Mouse (Mus musculus): ENCODE measurements around the gene Pdcd7. TPM values are rescaled to one million over a fixed set of nuclear protein-coding genes. Genes with fewer than 3 reads are reported as not detected.

Pdcd7 gene
- total RNA-seq, 4 experiments from 2014 or later: 18.6 to 23.1 (median 19.9) TPM

- peak; percentile 41 for DNase-seq
Measured at GRCm38 (mm10) chr9:65398279-65398678, 52.4 kb downstream of the Pdcd7 start, which contains the start of gene Rasl12. Rasl12 (plus strand) TSS chr9:65398506.

- DNase-seq: no peak
Measured at GRCm38 (mm10) chr9:65399934-65400333, 54.0 kb downstream of the Pdcd7 start.

GRCm38 (mm10) chr9:65404331-65405183, 58.7 kb downstream of the Pdcd7 start:
- DNase-seq: peak; percentile 79

- DNase-seq: no peak
Measured at GRCm38 (mm10) chr9:65405184-65405449, 59.2 kb downstream of the Pdcd7 start.

- DNase-seq: no peak
Measured at GRCm38 (mm10) chr9:65407327-65407726, 61.4 kb downstream of the Pdcd7 start.

- peak; percentile 68 for DNase-seq
Measured at GRCm38 (mm10) chr9:65407861-65408260, 62.0 kb downstream of the Pdcd7 start.

GRCm38 (mm10) chr9:65408871-65409295, 63.0 kb downstream of the Pdcd7 start:
- peak; percentile 32 for DNase-seq

Other genes with a start within 250 kb of the Pdcd7 start
- gene Igdcc4, start 244.6 kb upstream of the Pdcd7 start, total RNA-seq (2022): 10 to 100 TPM; 28.6 to 67.1 (median 44.5) TPM
- 1 to 10 TPM in 3 of 4 experiments, under 1 TPM in 1; 0.84 to 4.0 (median 2.4) TPM for gene Igdcc3, start 204.9 kb upstream of the Pdcd7 start, total RNA-seq (2022)
- gene Parp16, start 150.8 kb upstream of the Pdcd7 start, total RNA-seq (2022): 10 to 100 TPM; 16.2 to 44.2 (median 33.1) TPM
- 10 to 100 TPM in 1 of 4 experiments, 1 to 10 TPM in 3; 3.2 to 10.7 (median 6.1) TPM for gene Cilp, start 80.9 kb upstream of the Pdcd7 start, total RNA-seq (2022)
- 10 to 100 TPM; 54.7 to 71.9 (median 60.7) TPM for gene Clpx, start 51.8 kb upstream of the Pdcd7 start, total RNA-seq (2022)
- 1 to 10 TPM in 1 of 4 experiments, under 1 TPM in 2, not detected in 1; 0.41 to 1.7 (median 0.49) TPM for gene Ubap1l, start 14.9 kb downstream of the Pdcd7 start, total RNA-seq (2022)
- under 1 TPM in 3 of 4 experiments, not detected in 1; 0.13 to 0.23 (median 0.21) TPM for gene Kbtbd13, start 45.5 kb downstream of the Pdcd7 start, total RNA-seq (2022)
- 10 to 100 TPM in 1 of 4 experiments, 1 to 10 TPM in 3; 5.9 to 20.4 (median 7.2) TPM for gene Rasl12, start 52.4 kb downstream of the Pdcd7 start, total RNA-seq (2022)
- not detected for gene Slc51b, start 76.9 kb downstream of the Pdcd7 start, total RNA-seq (2022)
- gene Mtfmt, start 89.7 kb downstream of the Pdcd7 start, total RNA-seq (2022): 10 to 100 TPM; 14.3 to 22.7 (median 16.4) TPM
- gene Spg21, start 114.8 kb downstream of the Pdcd7 start, total RNA-seq (2022): 10 to 100 TPM; 49.3 to 68.2 (median 60.7) TPM
- gene Ankdd1a, start 174.1 kb downstream of the Pdcd7 start, total RNA-seq (2022): 1 to 10 TPM; 3.5 to 6.0 (median 5.6) TPM
- 10 to 100 TPM; 52.6 to 84.0 (median 64.7) TPM for gene Plekho2, start 233.9 kb downstream of the Pdcd7 start, total RNA-seq (2022)
- gene Pif1, start 241.1 kb downstream of the Pdcd7 start, total RNA-seq (2022): under 1 TPM in 3 of 4 experiments, not detected in 1; 0.06 to 0.49 (median 0.22) TPM

Data from adrenal gland, adult 8-10 months (tissue).